Mouse (Mus musculus) testis, adult 2 months (tissue): ENCODE results near the gene Srek1ip1.

Experiments
- CTCF ChIP-seq: fragments of 200-500 bp; IDR thresholded peaks from 2 replicates; pipeline ENCODE4 v1.5.1; 2012; ENCODE audit warnings: low read depth, mild to moderate bottlenecking, inconsistent platforms, low read length, moderate library complexity; ENCODE audit not compliant: control insufficient read depth, insufficient read depth, insufficient replicate concordance
- POLR2A ChIP-seq: fragments of 200-500 bp; IDR thresholded peaks from 2 replicates; pipeline ENCODE4 v1.6.1; 2012; ENCODE audit warnings: low read depth, mild to moderate bottlenecking, inconsistent platforms, low read length, moderate library complexity; ENCODE audit not compliant: control insufficient read depth

DNA sequence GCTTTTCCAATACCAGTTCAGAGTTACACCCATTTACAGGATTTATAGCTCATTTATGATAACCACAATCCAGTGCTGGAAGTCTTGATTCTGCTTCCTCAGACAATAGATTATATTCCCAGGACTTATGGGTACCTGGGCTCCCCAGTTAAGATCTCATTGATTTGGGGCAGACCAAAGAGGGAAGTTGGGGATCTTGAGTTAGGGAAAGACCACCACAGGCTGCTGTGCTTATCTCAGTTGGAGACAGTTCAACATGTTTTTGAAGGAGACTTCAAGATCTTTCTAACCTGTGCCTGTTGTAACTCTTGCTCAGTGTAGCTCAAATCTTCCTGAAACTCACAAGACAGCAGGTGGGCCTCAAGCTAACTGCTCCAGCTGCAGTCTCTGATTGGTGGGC is 28.9 kb downstream of the Srek1ip1 start:
- TF ChIP-seq CTCF (no peak), POLR2A (no peak)
